Comparison of ENCODE assay signal across 8 mouse cellular contexts in the genomic region with DNA sequence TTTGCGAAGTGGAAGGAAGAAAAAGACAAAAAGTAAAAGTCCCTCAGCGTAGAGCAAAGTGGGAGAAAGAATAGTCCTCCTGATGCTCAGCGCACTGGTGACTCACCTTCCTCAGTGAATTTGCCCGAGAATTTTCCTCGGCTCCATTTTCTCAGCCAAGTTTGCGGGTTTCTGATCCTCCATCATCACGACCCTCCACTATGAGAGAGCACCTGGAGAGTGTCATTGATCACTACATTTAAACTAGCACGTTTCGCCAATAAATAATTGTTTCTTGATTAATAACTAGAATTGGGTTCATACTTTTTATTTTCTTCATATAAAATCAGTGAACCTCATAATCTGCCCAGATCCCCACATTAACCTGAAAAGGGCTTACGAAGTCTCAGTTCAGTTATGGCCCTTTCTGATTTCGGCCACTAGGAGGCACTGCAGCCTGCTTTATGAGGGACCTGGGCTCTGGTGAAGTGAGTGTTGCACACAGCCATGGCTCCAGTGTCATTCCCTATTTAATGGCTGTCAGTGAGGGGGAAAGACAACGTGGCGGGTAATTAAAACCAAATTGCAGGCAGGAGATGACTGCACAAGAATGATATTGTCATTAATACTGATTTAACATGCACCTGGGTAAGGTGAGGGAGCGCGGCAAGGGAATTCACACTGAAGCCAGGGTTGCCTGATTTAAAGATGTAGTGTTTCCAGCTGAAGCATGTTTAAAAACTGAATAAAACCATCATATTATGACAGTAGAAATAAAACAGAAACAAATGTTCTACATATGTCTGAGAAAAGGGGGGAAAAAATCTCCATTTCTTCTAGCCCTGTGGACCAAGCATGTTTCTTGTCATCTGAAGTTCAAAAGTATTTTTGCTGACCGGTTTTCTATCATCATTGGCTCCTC.
DNase-seq lines count a peak whose midpoint lies in the region; ATAC-seq lines count a peak whose summit lies in the region.
"Had no signal": no experiment of that assay in that cellular context is flagged by ENCODE, and none has a peak within 500 bp of the region (broad histone marks: within the 10 kb centered on the region; RNA-seq: fewer than 3 reads in every experiment).

No protein-coding gene starts in this region.

- H3K4me2 ChIP-seq in intestine, embryonic 16.5 days (ENCODE audit: low read depth, low read length), result 0 out of 2 replicates have a peak overlapping the region, but pooled peaks have one; percentile 5
- H3K4me2 ChIP-seq: liver, embryonic 15.5 days had no signal

- WGBS in intestine, embryonic 16.5 days, result 32% methylated on average over 16 of the region's 16 CpGs
- WGBS in midbrain, embryonic 10.5 days, result 39% methylated on average over 16 of the region's 16 CpGs

- intact Hi-C loops in left cerebral cortex, postnatal 10 days (cut with DNase I), result loop anchor here (5.0 kb wide), 1 partner anchor 846 kb away; no protein-coding TSS in a partner anchor

- H3K27ac ChIP-seq in intestine, embryonic 16.5 days (ENCODE audit: low read length), result no peak overlapping the region
- H3K27ac ChIP-seq in midbrain, embryonic 10.5 days (replicated peaks), result no peak overlapping the region
- H3K27ac ChIP-seq: liver, embryonic 15.5 days had no signal

- H3K9ac ChIP-seq in intestine, embryonic 16.5 days (ENCODE audit: low read depth, low read length), result no peak overlapping the region
- H3K9ac ChIP-seq: liver, embryonic 15.5 days had no signal

- ATAC-seq in intestine, embryonic 16.5 days, result peak; percentile 77

- DNase-seq in adrenal gland, adult 18-20 months (ENCODE audit: low spot score in 2 of 2), result peak; percentile 69 to 70
- peak; percentile 66 to 75 for DNase-seq in cerebellum, postnatal 25 days
- DNase-seq in frontal cortex, postnatal 25 days (ENCODE audit: low spot score in 2 of 2), result peak; percentile 63 to 64
- peak; percentile 60 to 68 for DNase-seq in left cerebral cortex, postnatal 10 days (ENCODE audit: extremely low spot score in 1 of 2, low spot score in 2 of 2)
- peak; percentile 80 for DNase-seq in midbrain, embryonic 10.5 days (ENCODE audit: low spot score)
- peak; percentile 31 for DNase-seq in skeletal muscle tissue, adult 2 months (ENCODE audit: low read depth, low spot score)

- H3K4me1 ChIP-seq in intestine, embryonic 16.5 days (ENCODE audit: control insufficient read depth, insufficient read depth, low read length), result no peaks in the 10 kb centered on the region
- H3K4me1 ChIP-seq in midbrain, embryonic 10.5 days, result peaks cover 18% of the 10 kb centered on the region
- H3K4me1 ChIP-seq: liver, embryonic 15.5 days had no signal

- H3K4me3 ChIP-seq in intestine, embryonic 16.5 days (ENCODE audit: low read length), result no peak overlapping the region
- no peak overlapping the region for H3K4me3 ChIP-seq in midbrain, embryonic 10.5 days
- H3K4me3 ChIP-seq: liver, embryonic 15.5 days had no signal

- no peaks in the 10 kb centered on the region for H3K36me3 ChIP-seq in intestine, embryonic 16.5 days (ENCODE audit: control insufficient read depth, insufficient read depth, low read length)
- no peaks in the 10 kb centered on the region for H3K36me3 ChIP-seq in midbrain, embryonic 10.5 days
- H3K36me3 ChIP-seq: liver, embryonic 15.5 days had no signal

- no peaks in the 10 kb centered on the region for H3K9me3 ChIP-seq in intestine, embryonic 16.5 days (ENCODE audit: control insufficient read depth, low read length)
- no peaks in the 10 kb centered on the region for H3K9me3 ChIP-seq in midbrain, embryonic 10.5 days (replicated peaks)
- H3K9me3 ChIP-seq: liver, embryonic 15.5 days had no signal

- H3K27me3 ChIP-seq in intestine, embryonic 16.5 days (replicated peaks; ENCODE audit: control insufficient read depth, insufficient read depth, low read length), result no peaks in the 10 kb centered on the region
- H3K27me3 ChIP-seq in midbrain, embryonic 10.5 days (ENCODE audit: low read depth, poor library complexity, severe bottlenecking), result peaks cover 50% of the 10 kb centered on the region
- H3K27me3 ChIP-seq: liver, embryonic 15.5 days had no signal
